Mouse (Mus musculus): ENCODE results near the gene Olfr56.
"Not testable (repeated sequence)": the region's sequence is repeated elsewhere in the genome, so short reads cannot be mapped to it uniquely, and the experiment has no call there.

The Olfr56 gene

GRCm38 (mm10) chr11:49168839-49169611 is 190.3 kb downstream of the Olfr56 start:
- peak in 1 of 2 experiments; percentile 16 for DNase-seq (ENCODE audit: low spot score in 2 of 2)

- DNase-seq (ENCODE audit: low spot score in 2 of 2) = no peak
Measured at GRCm38 (mm10) chr11:49170576-49170975, 191.9 kb downstream of the Olfr56 start.

- DNase-seq (ENCODE audit: low spot score in 2 of 2) = no peak
Measured at GRCm38 (mm10) chr11:49175345-49175744, 196.7 kb downstream of the Olfr56 start.

- not testable (repeated sequence) for DNase-seq (ENCODE audit: low spot score in 2 of 2)
Measured at GRCm38 (mm10) chr11:49176047-49176779, 197.5 kb downstream of the Olfr56 start.

- no peak for DNase-seq (ENCODE audit: low spot score in 2 of 2)
Measured at GRCm38 (mm10) chr11:49183172-49183571, 204.5 kb downstream of the Olfr56 start.
